Mouse (Mus musculus) megakaryocyte, embryonic 14.5 days (primary cell): Measurements from ENCODE around the gene Gm6676. TPM values are rescaled to one million over a fixed set of nuclear protein-coding genes. Genes with fewer than 3 reads are reported as not detected.
"Not testable (repeated sequence)": the region's sequence is repeated elsewhere in the genome, so short reads cannot be mapped to it uniquely, and the experiment has no call there.

Experiments
- H3K27me3 ChIP-seq: replicated peaks from 2 replicates; pipeline ENCODE3; 2012; ENCODE audit warnings: inconsistent platforms
- H3K36me3 ChIP-seq: replicated peaks from 2 replicates; pipeline ENCODE3; 2012; ENCODE audit warnings: low read length, inconsistent platforms, mixed read lengths
- H3K4me1 ChIP-seq: 2 replicates; pipeline ENCODE4 v1.6.1; 2012; ENCODE audit warnings: inconsistent platforms
- H3K4me3 ChIP-seq: replicated peaks from 2 replicates; pipeline ENCODE3; 2012; ENCODE audit warnings: moderate library complexity, mild to moderate bottlenecking, inconsistent platforms
- H3K9me3 ChIP-seq: 2 replicates; pipeline ENCODE4 v1.6.1; 2012; ENCODE audit warnings: inconsistent platforms
- polyA plus RNA-seq: library from polyadenylated mRNA; stranded (reverse); fragments of >175 nt; gene quantifications from 2 replicates; pipeline ENCODE4 v1.2.3, GENCODE M21; 2012; ENCODE audit warnings: low replicate concordance; ENCODE audit not compliant: insufficient read depth

Gene Gm6676
- polyA plus RNA-seq = not detected in 2 replicates

GRCm38 (mm10) chr14:7125312-7125711, at the start of gene Gm6676:
Gm6676 (minus strand) TSS chr14:7125412.
- not testable (repeated sequence) for H3K9me3 ChIP-seq, H3K4me3 ChIP-seq, H3K4me1 ChIP-seq, H3K36me3 ChIP-seq, H3K27me3 ChIP-seq

GRCm38 (mm10) chr14:7174483-7174971, 49.3 kb upstream of the Gm6676 start, which contains the start of gene Gm3512:
Gm3512 (minus strand) TSS chr14:7174533.
- H3K4me1 ChIP-seq, H3K4me3 ChIP-seq, H3K27me3 ChIP-seq, H3K36me3 ChIP-seq, H3K9me3 ChIP-seq: not testable (repeated sequence)

- H3K4me3 ChIP-seq = not testable (repeated sequence)
Measured at GRCm38 (mm10) chr14:7105124-7105802, 19.9 kb downstream of the Gm6676 start.

GRCm38 (mm10) chr14:7100521-7100920, 24.7 kb downstream of the Gm6676 start, which contains the start of gene Gm3696:
Gm3696 (minus strand) TSS chr14:7100621.
- not testable (repeated sequence) for H3K4me1 ChIP-seq, H3K4me3 ChIP-seq, H3K27me3 ChIP-seq, H3K36me3 ChIP-seq, H3K9me3 ChIP-seq

More at GRCm38 (mm10) chr14:7105124-7105802, 19.9 kb downstream of the Gm6676 start:
- not testable (repeated sequence) for H3K27me3 ChIP-seq, H3K4me1 ChIP-seq, H3K9me3 ChIP-seq, H3K36me3 ChIP-seq

Other genes starting within 250 kb of the Gm6676 start
- gene Gm3667, start 235.4 kb downstream of the Gm6676 start, polyA plus RNA-seq = not detected in 2 replicates
- not detected in 2 replicates for gene Gm6356, start 151.6 kb downstream of the Gm6676 start, polyA plus RNA-seq
- not detected in 2 replicates for gene Gm10406, start 98.0 kb downstream of the Gm6676 start, polyA plus RNA-seq
- gene Gm3685, start 80.4 kb downstream of the Gm6676 start, polyA plus RNA-seq = not detected in 2 replicates
- not detected in 2 replicates for gene Gm3696, start 24.8 kb downstream of the Gm6676 start, polyA plus RNA-seq
- not detected in 2 replicates for gene Gm3512, start 49.1 kb upstream of the Gm6676 start, polyA plus RNA-seq
- not detected in 2 replicates for gene Gm16434, start 69.1 kb upstream of the Gm6676 start, polyA plus RNA-seq
- not detected in 2 replicates for gene Gm3727, start 139.3 kb upstream of the Gm6676 start, polyA plus RNA-seq
- gene Gm3739, start 189.6 kb upstream of the Gm6676 start, polyA plus RNA-seq = not detected in 2 replicates
- not detected in 2 replicates for gene Gm5797, start 207.0 kb upstream of the Gm6676 start, polyA plus RNA-seq
- not detected in 2 replicates for gene Gm8374, start 239.7 kb upstream of the Gm6676 start, polyA plus RNA-seq